In the genomic region with DNA sequence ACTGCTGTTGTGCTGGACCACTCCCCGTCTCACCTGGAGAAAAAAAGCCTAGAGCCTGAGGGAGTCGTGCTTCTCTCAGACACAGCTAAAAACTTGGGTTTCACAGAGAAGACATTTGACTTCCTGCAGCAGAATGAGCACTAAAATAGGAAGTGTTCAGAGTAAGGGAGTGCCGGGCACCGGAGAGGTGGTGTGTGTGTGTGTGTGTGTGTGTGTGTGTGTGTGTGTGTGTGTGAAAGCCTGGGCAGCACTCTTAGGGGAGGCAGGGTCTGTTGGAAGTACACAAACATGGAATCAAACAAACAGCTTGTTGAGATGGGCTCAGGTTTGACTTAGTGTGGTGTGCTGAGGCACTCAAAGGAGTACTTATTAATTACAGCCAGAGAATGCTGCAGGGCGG, we compare ENCODE assay signal across 8 mouse cellular contexts. TPM values are rescaled to one million over a fixed set of nuclear protein-coding genes. Genes with fewer than 3 reads are reported as not detected.
DNase-seq lines count a peak whose midpoint lies in the region; ATAC-seq and TF ChIP-seq lines count a peak whose summit lies in the region.

No protein-coding gene starts in this region.

- no peaks in the 10 kb centered on the region for H3K27me3 ChIP-seq in embryonic facial prominence, embryonic 15.5 days
- H3K27me3 ChIP-seq in limb, embryonic 13.5 days, result no peaks in the 10 kb centered on the region
- no peaks in the 10 kb centered on the region for H3K27me3 ChIP-seq in myocyte (ENCODE audit: control insufficient read depth, insufficient read depth, insufficient read length)

- DNase-seq in kidney, adult 9 months, result peak; percentile 12
- DNase-seq in kidney, postnatal 14 days, result no peak
- no peak for DNase-seq in urinary bladder, postnatal 10 days (ENCODE audit: low spot score)
- no peak for DNase-seq in gastrocnemius, postnatal 25 days
- no peak for DNase-seq in layer of hippocampus, adult 8-10 months (ENCODE audit: low spot score in 2 of 2)

- H3ac ChIP-seq in myocyte (ENCODE audit: control insufficient read depth, insufficient read length), result no peak overlapping the region

- WGBS in embryonic facial prominence, embryonic 15.5 days, result 36% methylated on average over 5 of the region's 5 CpGs
- WGBS in limb, embryonic 13.5 days, result 38% methylated on average over 5 of the region's 5 CpGs

- peaks cover 33% of the 10 kb centered on the region for H3K79me2 ChIP-seq in myocyte (ENCODE audit: control insufficient read depth, insufficient read depth)

- no peaks in the 10 kb centered on the region for H3K9me3 ChIP-seq in embryonic facial prominence, embryonic 15.5 days (replicated peaks)
- H3K9me3 ChIP-seq in limb, embryonic 13.5 days, result no peaks in the 10 kb centered on the region

- H3K4me2 ChIP-seq in embryonic facial prominence, embryonic 15.5 days (replicated peaks), result peak overlapping the region; percentile 88
- peak overlapping the region; percentile 90 for H3K4me2 ChIP-seq in limb, embryonic 13.5 days (replicated peaks)
- peak overlapping the region; percentile 81 for H3K4me2 ChIP-seq in myocyte (ENCODE audit: low read depth)

- H3K4me3 ChIP-seq in embryonic facial prominence, embryonic 15.5 days (replicated peaks), result peak overlapping the region; percentile 91
- H3K4me3 ChIP-seq in limb, embryonic 13.5 days, result peak overlapping the region; percentile 89
- peak overlapping the region; percentile 63 for H3K4me3 ChIP-seq in myocyte

- H3K36me3 ChIP-seq in embryonic facial prominence, embryonic 15.5 days, result peaks cover 6% of the 10 kb centered on the region
- peaks cover 8% of the 10 kb centered on the region for H3K36me3 ChIP-seq in limb, embryonic 13.5 days
- no peaks in the 10 kb centered on the region for H3K36me3 ChIP-seq in myocyte (ENCODE audit: control insufficient read depth, insufficient read depth)

- H3K4me1 ChIP-seq in embryonic facial prominence, embryonic 15.5 days, result peaks cover 15% of the 10 kb centered on the region
- peaks cover 18% of the 10 kb centered on the region for H3K4me1 ChIP-seq in limb, embryonic 13.5 days

- H3K9ac ChIP-seq in embryonic facial prominence, embryonic 15.5 days, result no peak overlapping the region
- peak overlapping the region; percentile 86 for H3K9ac ChIP-seq in limb, embryonic 13.5 days

- TF ChIP-seq POLR2A in myocyte (IDR thresholded peaks at IDR 0.05; ENCODE audit: insufficient read length, low read depth), result no peak

- ATAC-seq in embryonic facial prominence, embryonic 15.5 days (ENCODE audit: insufficient number of reproducible peaks, low FRiP score, low TSS enrichment, low read depth), result no peak
- no peak for ATAC-seq in limb, embryonic 13.5 days (ENCODE audit: low FRiP score, low read depth)

- no peak overlapping the region for H3K27ac ChIP-seq in embryonic facial prominence, embryonic 15.5 days (replicated peaks)
- no peak overlapping the region for H3K27ac ChIP-seq in limb, embryonic 13.5 days

TF ChIP-seq in myocyte, 11 proteins besides CTCF, POLR2A, EP300 and RAD21:
- TF ChIP-seq MYOD1 (IDR thresholded peaks at IDR 0.05; ENCODE audit: control insufficient read depth in 1 of 3, insufficient read length in 2 of 3, low read depth in 2 of 3) (no peak), USF1 (IDR thresholded peaks at IDR 0.05; ENCODE audit: low read depth) (no peak), REST (IDR thresholded peaks at IDR 0.05; ENCODE audit: insufficient read depth, insufficient read length) (no peak), TCF3 (IDR thresholded peaks at IDR 0.05; ENCODE audit: insufficient read length, low read depth) (no peak), MAX (IDR thresholded peaks at IDR 0.05; ENCODE audit: low read depth) (no peak), TCF12 (IDR thresholded peaks at IDR 0.05; ENCODE audit: insufficient read depth, poor library complexity, severe bottlenecking) (no peak), POLR2AphosphoS2 (IDR thresholded peaks at IDR 0.05; ENCODE audit: insufficient read length, low read depth) (no peak), MYOG (IDR thresholded peaks at IDR 0.05; ENCODE audit: control insufficient read depth in 1 of 3, insufficient read depth in 1 of 3, insufficient read length in 2 of 3, low read depth in 2 of 3) (no peak), CEBPB (IDR thresholded peaks at IDR 0.05; ENCODE audit: insufficient read depth, poor library complexity, severe bottlenecking) (no peak), E2F4 (IDR thresholded peaks at IDR 0.05; ENCODE audit: insufficient read depth) (no peak), SRF (IDR thresholded peaks at IDR 0.05; ENCODE audit: control insufficient read depth, insufficient read length, low read depth) (no peak)
TF ChIP-seq in myocyte: peak in this region for 0.

RNA-seq across cellular contexts. Expression of gene Tomm34, which starts 4.1 kb away (rescaled TPM):
- polyA plus RNA-seq in embryonic facial prominence, embryonic 15.5 days (2015; fragmentation: Nextera tagmentation; extraction: Ambion mirVana), result 59.1 and 66.0 TPM in 2 replicates
- polyA plus RNA-seq in limb, embryonic 13.5 days (2015; fragmentation: Nextera tagmentation; extraction: Ambion mirVana), result 57.8 and 61.7 TPM in 2 replicates
- 24.1 TPM for polyA plus RNA-seq in myocyte (2012; fragmentation: generic; extraction: Trizol)
- total RNA-seq in gastrocnemius, postnatal 25 days (2021), result 10 to 100 TPM; 10.6 to 13.5 TPM
- 100 to 1,000 TPM; 108 to 114 (median 109) TPM for total RNA-seq in layer of hippocampus, adult 8-10 months (2022)

RNA-seq across cellular contexts. Expression of gene Stk4, which starts 5.0 kb away (rescaled TPM):
- polyA plus RNA-seq in embryonic facial prominence, embryonic 15.5 days (2015; fragmentation: Nextera tagmentation; extraction: Ambion mirVana), result 18.2 and 18.7 TPM in 2 replicates
- polyA plus RNA-seq in limb, embryonic 13.5 days (2015; fragmentation: Nextera tagmentation; extraction: Ambion mirVana), result 17.5 and 20.1 TPM in 2 replicates
- polyA plus RNA-seq in myocyte (2012; fragmentation: generic; extraction: Trizol), result 9.8 TPM
- 1 to 10 TPM; 7.7 to 8.8 TPM for total RNA-seq in gastrocnemius, postnatal 25 days (2021)
- total RNA-seq in layer of hippocampus, adult 8-10 months (2022), result 10 to 100 TPM; 41.1 to 55.7 (median 46.3) TPM

RNA-seq across cellular contexts. Expression of gene Pabpc1l, which starts 49.8 kb away (rescaled TPM):
- 2.0 and 2.1 TPM in 2 replicates for polyA plus RNA-seq in embryonic facial prominence, embryonic 15.5 days (2015; fragmentation: Nextera tagmentation; extraction: Ambion mirVana)
- polyA plus RNA-seq in limb, embryonic 13.5 days (2015; fragmentation: Nextera tagmentation; extraction: Ambion mirVana), result 3.2 and 3.7 TPM in 2 replicates
- polyA plus RNA-seq in myocyte (2012; fragmentation: generic; extraction: Trizol), result 1.5 TPM
- 1 to 10 TPM in 1 of 2 experiments, not detected in 1; 1.5 TPM for total RNA-seq in gastrocnemius, postnatal 25 days (2021)
- total RNA-seq in layer of hippocampus, adult 8-10 months (2022), result 1 to 10 TPM in 1 of 4 experiments, under 1 TPM in 3; 0.45 to 1.5 (median 0.87) TPM
